Mouse (Mus musculus) neural tube, embryonic 11.5 days (tissue): ENCODE measurements around the gene Hccs. TPM values are rescaled to one million over a fixed set of nuclear protein-coding genes. Genes with fewer than 3 reads are reported as not detected.

ENCODE experiments used
- ATAC-seq: fragments of 200-750 bp; cut with Nextera tagmentation; 2 replicates; pipeline ENCODE4 v1.8.0; 2017; ENCODE audit warnings: moderate number of reproducible peaks, mild to moderate bottlenecking, moderate TSS enrichment, moderate library complexity; ENCODE audit not compliant: insufficient read depth, low FRiP score, low TSS enrichment
- DNase-seq: peaks from one replicate; pipeline ENCODE4 v3.0.0-alpha.2; 2015; ENCODE audit warnings: low spot score
- H3K27ac ChIP-seq: fragments of 300-500 bp; sonication (generic); 2 replicates; pipeline ENCODE4 v1.5.1; 2014; ENCODE audit warnings: low read depth, mild to moderate bottlenecking, low read length
- H3K27me3 ChIP-seq: fragments of 300-500 bp; sonication (generic); 2 replicates; pipeline ENCODE4 v1.6.1; 2014; ENCODE audit warnings: mild to moderate bottlenecking, low read length, mixed read lengths; ENCODE audit not compliant: control insufficient read depth, insufficient read depth
- H3K36me3 ChIP-seq: fragments of 300-500 bp; sonication (generic); 2 replicates; pipeline ENCODE4 v1.6.1; 2014; ENCODE audit warnings: mild to moderate bottlenecking, low read length, moderate library complexity, mixed read lengths; ENCODE audit not compliant: control insufficient read depth, insufficient read depth
- H3K4me1 ChIP-seq: fragments of 300-500 bp; sonication (generic); 2 replicates; pipeline ENCODE4 v1.6.1; 2014; ENCODE audit warnings: low read length, mixed read lengths; ENCODE audit not compliant: control insufficient read depth, insufficient read depth
- H3K4me2 ChIP-seq: fragments of 300-500 bp; sonication (generic); 2 replicates; pipeline ENCODE4 v1.6.1; 2014; ENCODE audit warnings: low read depth, mild to moderate bottlenecking, moderate library complexity
- H3K4me3 ChIP-seq: fragments of 300-500 bp; sonication (generic); 2 replicates; pipeline ENCODE4 v1.5.1; 2014; ENCODE audit warnings: low read depth, low read length
- H3K9ac ChIP-seq: fragments of 300-500 bp; sonication (generic); 2 replicates; pipeline ENCODE4 v1.6.1; 2014; ENCODE audit warnings: mild to moderate bottlenecking, low read length
- H3K9me3 ChIP-seq: fragments of 300-500 bp; sonication (generic); 2 replicates; pipeline ENCODE4 v1.6.1; 2016; ENCODE audit warnings: low read length; ENCODE audit not compliant: control insufficient read depth
- WGBS: fragments of 180-500 bp; shearing (Covaris S2); extraction: QIAGEN DNeasy Blood & Tissue Kit; methylation state at CpG from one replicate; pipeline ENCODE4 v1.1.7; 2014; 5-methylcytosine and 5-hydroxymethylcytosine counted together
- polyA plus RNA-seq: library from polyadenylated mRNA; unstranded; fragments of >200 nt; fragmentation: Nextera tagmentation; extraction: Ambion mirVana; gene quantifications from 2 replicates; pipeline ENCODE4 v1.2.1, GENCODE M21; 2014

The Hccs gene
- polyA plus RNA-seq, 1 experiment from 2014 or later = 54.5 TPM

DNA sequence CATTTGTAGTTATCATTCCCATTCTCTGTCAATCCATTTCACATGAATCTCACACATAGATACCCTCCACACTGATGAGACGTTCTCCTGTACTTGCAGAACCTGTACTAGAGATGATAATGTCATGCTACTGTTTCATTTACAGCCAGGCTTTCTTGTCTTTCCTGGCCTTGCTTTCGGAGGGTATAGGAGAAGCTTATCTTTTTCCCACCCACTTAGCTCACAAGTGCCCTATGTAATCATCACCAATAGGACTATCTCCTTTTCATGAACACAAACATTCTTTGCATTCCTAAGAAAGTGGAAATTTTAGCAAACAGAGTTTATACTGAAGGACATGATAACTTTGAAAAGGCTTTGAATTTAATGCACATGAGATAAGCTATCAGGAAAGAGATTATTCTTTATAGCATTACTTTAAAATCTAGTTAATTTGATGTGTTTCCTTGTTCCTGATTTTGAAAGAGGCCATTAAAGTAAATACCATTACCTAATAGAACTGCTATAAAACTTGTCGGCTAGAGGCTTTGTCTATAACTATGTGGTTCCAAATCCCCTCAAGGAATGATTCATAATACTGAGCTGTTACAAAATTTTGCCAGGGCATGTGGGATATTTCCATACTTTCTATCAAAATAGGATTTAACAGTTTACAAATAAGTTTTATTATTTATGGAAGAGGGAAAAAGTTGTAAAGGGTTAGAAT is 97.7 kb downstream of the Hccs start:
- Histone ChIP-seq H3K27ac (no peak overlapping the region), H3K36me3 (no peaks in the 10 kb centered on the region), H3K9ac (no peak overlapping the region), H3K4me2 (no peak overlapping the region), H3K27me3 (no peaks in the 10 kb centered on the region), H3K9me3 (no peaks in the 10 kb centered on the region), H3K4me3 (no peak overlapping the region), H3K4me1 (no peaks in the 10 kb centered on the region)
- ATAC-seq (no peak), DNase-seq (no peak)
- 81% methylated on average over 3 of the region's 3 CpGs for WGBS

DNA sequence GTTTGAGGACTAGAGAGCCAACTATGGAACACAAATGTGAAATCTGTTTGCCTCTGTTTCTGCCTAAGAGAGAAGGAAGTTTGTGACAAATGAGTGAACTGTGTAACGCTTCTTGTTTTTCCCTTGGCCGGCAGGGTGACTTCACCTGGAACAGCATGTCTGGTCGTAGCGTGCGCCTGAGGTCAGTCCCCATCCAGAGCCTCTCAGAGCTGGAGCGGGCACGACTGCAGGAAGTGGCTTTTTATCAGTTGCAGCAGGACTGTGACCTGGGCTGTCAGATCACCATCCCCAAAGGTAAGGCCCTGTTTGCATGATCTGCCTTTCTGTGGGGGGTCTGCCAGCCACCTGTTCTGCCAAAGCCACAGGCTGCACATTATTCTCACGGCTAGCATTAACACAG is 100.1 kb downstream of the Hccs start:
- no peaks in the 10 kb centered on the region for H3K36me3 ChIP-seq
- H3K4me3 ChIP-seq = no peak overlapping the region
- DNase-seq = no peak
- 78% methylated on average over 8 of the region's 8 CpGs for WGBS
- H3K4me1 ChIP-seq = no peaks in the 10 kb centered on the region
- H3K9ac ChIP-seq = no peak overlapping the region
- no peak overlapping the region for H3K27ac ChIP-seq
- H3K4me2 ChIP-seq = no peak overlapping the region
- ATAC-seq = no peak
- H3K9me3 ChIP-seq = no peaks in the 10 kb centered on the region
- no peaks in the 10 kb centered on the region for H3K27me3 ChIP-seq

DNA sequence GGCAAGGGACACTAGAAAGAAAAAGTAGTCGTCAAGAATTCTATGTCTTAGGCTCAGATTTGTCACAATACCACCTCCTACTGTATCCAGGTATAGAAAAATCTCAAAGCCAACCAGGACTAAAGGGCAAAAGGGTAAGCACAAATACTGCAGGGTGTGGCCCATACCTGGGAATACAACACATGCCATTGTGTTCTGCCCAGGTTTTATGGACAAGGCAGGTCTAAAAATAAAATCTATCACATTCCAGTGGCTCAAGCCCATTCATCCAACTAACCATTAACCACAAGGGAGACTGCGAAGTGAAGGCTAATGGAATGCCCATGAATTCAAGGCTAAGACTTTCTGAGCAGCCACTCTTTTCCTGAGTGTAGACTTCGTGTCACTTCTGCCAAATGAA is 110.2 kb downstream of the Hccs start:
- DNase-seq (no peak), ATAC-seq (no peak)
- Histone ChIP-seq H3K4me2 (no peak overlapping the region), H3K4me1 (no peaks in the 10 kb centered on the region), H3K4me3 (no peak overlapping the region), H3K27ac (no peak overlapping the region), H3K9me3 (no peaks in the 10 kb centered on the region), H3K9ac (no peak overlapping the region), H3K36me3 (no peaks in the 10 kb centered on the region), H3K27me3 (peaks cover 2% of the 10 kb centered on the region; the same call in 1 of the 2 replicates)
- WGBS = 68% methylated on average over 3 of the region's 3 CpGs

Other genes with a start within 250 kb of the Hccs start
- gene Amelx, start 133.2 kb downstream of the Hccs start, polyA plus RNA-seq = not detected in 2 replicates